Mouse (Mus musculus) hindbrain, embryonic 13.5 days (tissue): ENCODE measurements around the gene Gm14305. TPM values are rescaled to one million over a fixed set of nuclear protein-coding genes. Genes with fewer than 3 reads are reported as not detected.
"Not testable (repeated sequence)": the region's sequence is repeated elsewhere in the genome, so short reads cannot be mapped to it uniquely, and the experiment has no call there.

Experiments used
- ATAC-seq: fragments of 200-750 bp; cut with Nextera tagmentation; 2 replicates; pipeline ENCODE4 v1.8.0; 2017; ENCODE audit warnings: moderate TSS enrichment; ENCODE audit not compliant: low FRiP score
- H3K27ac ChIP-seq: fragments of 300-500 bp; sonication (generic); 2 replicates; pipeline ENCODE4 v1.5.1; 2015; ENCODE audit warnings: inconsistent platforms, mild to moderate bottlenecking, moderate library complexity
- H3K27me3 ChIP-seq: fragments of 300-500 bp; sonication (generic); 2 replicates; pipeline ENCODE4 v1.6.1; 2015; ENCODE audit warnings: mild to moderate bottlenecking, inconsistent platforms
- H3K36me3 ChIP-seq: fragments of 300-500 bp; sonication (generic); 2 replicates; pipeline ENCODE4 v1.6.1; 2015; ENCODE audit warnings: mild to moderate bottlenecking, inconsistent platforms
- H3K4me1 ChIP-seq: fragments of 300-500 bp; sonication (generic); replicated peaks from 2 replicates; pipeline ENCODE4 v1.6.1; 2015; ENCODE audit warnings: inconsistent platforms
- H3K4me2 ChIP-seq: fragments of 300-500 bp; sonication (generic); 2 replicates; pipeline ENCODE4 v1.6.1; 2015; ENCODE audit warnings: inconsistent platforms, mild to moderate bottlenecking, moderate library complexity
- H3K4me3 ChIP-seq: fragments of 300-500 bp; sonication (generic); 2 replicates; pipeline ENCODE4 v1.5.1; 2015; ENCODE audit warnings: mild to moderate bottlenecking, inconsistent platforms
- H3K9ac ChIP-seq: fragments of 300-500 bp; sonication (generic); 2 replicates; pipeline ENCODE4 v1.6.1; 2015; ENCODE audit warnings: mild to moderate bottlenecking, inconsistent platforms
- H3K9me3 ChIP-seq: fragments of 300-500 bp; sonication (generic); 2 replicates; pipeline ENCODE4 v1.6.1; 2016; ENCODE audit warnings: inconsistent platforms
- WGBS: fragments of 180-500 bp; shearing (Covaris S2); methylation state at CpG from one replicate; pipeline ENCODE4 v1.1.7; 2015; 5-methylcytosine and 5-hydroxymethylcytosine counted together
- polyA plus RNA-seq: library from polyadenylated mRNA; unstranded; fragments of >200 nt; fragmentation: Nextera tagmentation; extraction: Ambion mirVana; gene quantifications from 2 replicates; pipeline ENCODE4 v1.2.1, GENCODE M21; 2015

The Gm14305 gene
- polyA plus RNA-seq, result 34.2 and 36.5 TPM in 2 replicates

- not testable (repeated sequence) for H3K9me3 ChIP-seq, ATAC-seq
- H3K9ac ChIP-seq, result peak within 1 kb of the TSS; percentile 64
These were observed at the start of gene Gm14305 for GRCm38 (mm10) chr2:176708051-176708450. Gene Gm14305, plus strand, starts transcription at chr2:176708328.

DNA sequence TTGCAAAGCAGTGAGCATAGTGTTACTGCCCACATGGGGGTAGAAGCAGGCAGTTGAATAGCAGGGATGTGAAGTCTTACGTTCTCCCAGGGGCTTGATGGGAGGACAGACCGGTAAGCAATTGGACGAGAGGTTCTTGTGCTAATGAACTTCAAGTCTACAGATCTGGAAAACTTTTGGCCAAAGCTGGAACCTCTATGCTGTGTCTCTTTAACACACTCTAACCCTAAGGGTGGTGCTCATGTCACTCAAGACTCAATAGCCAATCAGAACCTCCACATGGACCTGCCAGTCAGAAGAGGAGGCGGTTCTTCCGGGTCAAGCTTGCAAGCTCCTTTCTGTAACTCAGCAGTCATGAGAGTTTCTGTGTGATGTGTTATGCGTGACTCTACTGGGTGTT, 37.9 kb upstream of the Gm14305 start, which contains the start of gene Zfp973:
TSS of gene Zfp973 (plus strand) at position 301 of the 400 bp plus-strand sequence.
- H3K27ac ChIP-seq, H3K4me1 ChIP-seq, H3K4me2 ChIP-seq, H3K4me3 ChIP-seq, H3K9ac ChIP-seq, H3K36me3 ChIP-seq, ATAC-seq, H3K27me3 ChIP-seq, H3K9me3 ChIP-seq: not testable (repeated sequence)
- no CpG with 5 or more reads among the region's 6 CpGs for WGBS

More at GRCm38 (mm10) chr2:176708051-176708450, at the start of gene Gm14305:
- H3K27me3 ChIP-seq, H3K36me3 ChIP-seq, H3K27ac ChIP-seq, H3K4me1 ChIP-seq: not testable (repeated sequence)
- H3K4me2 ChIP-seq, result peak within 1 kb of the TSS; percentile 48
- peak within 1 kb of the TSS; percentile 46 for H3K4me3 ChIP-seq
- 0% methylated on average over 1 of the region's 6 CpGs for WGBS

Other genes starting within 250 kb of the Gm14305 start
- 16.7 and 18.0 TPM in 2 replicates for gene Gm14434, start 221.5 kb upstream of the Gm14305 start, polyA plus RNA-seq
- gene Zfp967, start 187.3 kb upstream of the Gm14305 start, polyA plus RNA-seq, result not detected in 2 replicates
- gene Gm14308, start 72.0 kb upstream of the Gm14305 start, polyA plus RNA-seq, result 19.6 and 25.3 TPM in 2 replicates
- gene Zfp973, start 37.8 kb upstream of the Gm14305 start, polyA plus RNA-seq, result 7.2 and 9.3 TPM in 2 replicates
- gene Gm14295, start 90.3 kb downstream of the Gm14305 start, polyA plus RNA-seq, result 7.1 and 9.9 TPM in 2 replicates
- gene Gm14408, start 122.8 kb downstream of the Gm14305 start, polyA plus RNA-seq, result not detected in 2 replicates
- 10.8 and 11.5 TPM in 2 replicates for gene Gm14296, start 219.5 kb downstream of the Gm14305 start, polyA plus RNA-seq